Mouse (Mus musculus): ENCODE results near the gene Retreg2. TPM values are rescaled to one million over a fixed set of nuclear protein-coding genes. Genes with fewer than 3 reads are reported as not detected.
A peak's percentile ranks its signal among the peaks of the same experiment; 100 is the strongest.

The Retreg2 gene
- polyA plus RNA-seq, 1 experiment = 37.5 TPM

- peak within 1 kb of the TSS; percentile 81 for H3ac ChIP-seq (ENCODE audit: control insufficient read depth, insufficient read length, low read depth)
- TF ChIP-seq MYOG (IDR thresholded peaks at IDR 0.05; ENCODE audit: control insufficient read depth, extremely low read depth, insufficient read length) = no peak
- no peak for TF ChIP-seq MYOD1 (IDR thresholded peaks at IDR 0.05; ENCODE audit: control insufficient read depth, insufficient read length, low read depth)
- no peaks in the 10 kb centered on the region for H3K27me3 ChIP-seq (ENCODE audit: control insufficient read depth, insufficient read depth, insufficient read length)
- H3K79me2 ChIP-seq (ENCODE audit: control insufficient read depth, insufficient read depth) = peaks cover 8% of the 10 kb centered on the region
- H3K4me3 ChIP-seq (ENCODE audit: insufficient read depth, poor library complexity, severe bottlenecking) = peak within 1 kb of the TSS; percentile 75
- H3K36me3 ChIP-seq (ENCODE audit: control insufficient read depth, insufficient read depth) = no peaks in the 10 kb centered on the region
- H3K79me3 ChIP-seq (ENCODE audit: low read depth) = peaks cover 3% of the 10 kb centered on the region
These were observed 49.2 kb downstream of the Retreg2 start, which contains the start of the genes Ankzf1 and Atg9a for GRCm38 (mm10) chr1:75191622-75192402. TSS of gene Ankzf1 (plus strand) at chr1:75192151. TSS of gene Atg9a (minus strand) at chr1:75192196.

GRCm38 (mm10) chr1:75192452-75192851 lies 49.9 kb downstream of the Retreg2 start:
- Histone ChIP-seq H3K36me3 (ENCODE audit: control insufficient read depth, insufficient read depth) (peaks cover under 1% of the 10 kb centered on the region), H3K27me3 (ENCODE audit: control insufficient read depth, insufficient read depth, insufficient read length) (no peaks in the 10 kb centered on the region), H3K79me3 (ENCODE audit: low read depth) (peaks cover 3% of the 10 kb centered on the region), H3K4me3 (ENCODE audit: insufficient read depth, poor library complexity, severe bottlenecking) (peak overlapping the region; percentile 75), H3ac (ENCODE audit: control insufficient read depth, insufficient read length, low read depth) (peak overlapping the region; percentile 57), H3K79me2 (ENCODE audit: control insufficient read depth, insufficient read depth) (peaks cover 8% of the 10 kb centered on the region)
- TF ChIP-seq CTCF (IDR thresholded peaks at IDR 0.05; ENCODE audit: control insufficient read depth, insufficient read depth, insufficient read length) = no peak
- TF ChIP-seq MYOG (IDR thresholded peaks at IDR 0.05; ENCODE audit: control insufficient read depth, extremely low read depth, insufficient read length) = no peak
- no peak for TF ChIP-seq CEBPB (IDR thresholded peaks at IDR 0.05; ENCODE audit: low read depth)
- TF ChIP-seq USF1 (IDR thresholded peaks at IDR 0.05; ENCODE audit: low read depth) = no peak
- no peak for TF ChIP-seq MYOD1 (IDR thresholded peaks at IDR 0.05; ENCODE audit: control insufficient read depth, insufficient read length, low read depth)
- TF ChIP-seq MAX (IDR thresholded peaks at IDR 0.05) = no peak
- no peak for TF ChIP-seq FOSL1 (IDR thresholded peaks at IDR 0.05; ENCODE audit: insufficient read depth, low read length, poor library complexity, severe bottlenecking)

Other genes starting within 250 kb of the Retreg2 start
- gene Cryba2, start 249.6 kb upstream of the Retreg2 start, polyA plus RNA-seq (2012; fragmentation: generic; extraction: Trizol) = not detected
- not detected for gene Cfap65, start 207.2 kb upstream of the Retreg2 start, polyA plus RNA-seq (2012; fragmentation: generic; extraction: Trizol)
- gene Ihh, start 191.1 kb upstream of the Retreg2 start, polyA plus RNA-seq (2012; fragmentation: generic; extraction: Trizol) = 0.07 TPM
- gene Nhej1, start 17.6 kb upstream of the Retreg2 start, polyA plus RNA-seq (2012; fragmentation: generic; extraction: Trizol) = 5.2 TPM
- 0.08 TPM for gene Slc23a3, start 8.9 kb upstream of the Retreg2 start, polyA plus RNA-seq (2012; fragmentation: generic; extraction: Trizol)
- 25.8 TPM for gene Cnppd1, start 67 bp upstream of the Retreg2 start, polyA plus RNA-seq (2012; fragmentation: generic; extraction: Trizol)
- 23.6 TPM for gene Zfand2b, start 25.9 kb downstream of the Retreg2 start, polyA plus RNA-seq (2012; fragmentation: generic; extraction: Trizol)
- 34.9 TPM for gene Abcb6, start 37.6 kb downstream of the Retreg2 start, polyA plus RNA-seq (2012; fragmentation: generic; extraction: Trizol)
- gene Ankzf1, start 49.4 kb downstream of the Retreg2 start, polyA plus RNA-seq (2012; fragmentation: generic; extraction: Trizol) = 4.0 TPM
- gene Atg9a, start 49.4 kb downstream of the Retreg2 start, polyA plus RNA-seq (2012; fragmentation: generic; extraction: Trizol) = 16.8 TPM
- 1.3 TPM for gene Glb1l, start 68.0 kb downstream of the Retreg2 start, polyA plus RNA-seq (2012; fragmentation: generic; extraction: Trizol)
- gene Stk16, start 68.1 kb downstream of the Retreg2 start, polyA plus RNA-seq (2012; fragmentation: generic; extraction: Trizol) = 110 TPM
- 167 TPM for gene Tuba4a, start 77.1 kb downstream of the Retreg2 start, polyA plus RNA-seq (2012; fragmentation: generic; extraction: Trizol)
- not detected for gene A630095N17Rik, start 89.3 kb downstream of the Retreg2 start, polyA plus RNA-seq (2012; fragmentation: generic; extraction: Trizol)
- 27.7 TPM for gene Dnajb2, start 93.6 kb downstream of the Retreg2 start, polyA plus RNA-seq (2012; fragmentation: generic; extraction: Trizol)
- gene Ptprn, start 121.7 kb downstream of the Retreg2 start, polyA plus RNA-seq (2012; fragmentation: generic; extraction: Trizol) = 15.3 TPM
- not detected for gene Resp18, start 135.6 kb downstream of the Retreg2 start, polyA plus RNA-seq (2012; fragmentation: generic; extraction: Trizol)
- 134 TPM for gene Dnpep, start 175.2 kb downstream of the Retreg2 start, polyA plus RNA-seq (2012; fragmentation: generic; extraction: Trizol)
- gene Des, start 217.6 kb downstream of the Retreg2 start, polyA plus RNA-seq (2012; fragmentation: generic; extraction: Trizol) = 657 TPM
- gene Speg, start 232.5 kb downstream of the Retreg2 start, polyA plus RNA-seq (2012; fragmentation: generic; extraction: Trizol) = 29.4 TPM

Measured in C2C12 (cell line).